Mouse (Mus musculus): ENCODE data around the gene Plxna4.

Gene Plxna4

DNA sequence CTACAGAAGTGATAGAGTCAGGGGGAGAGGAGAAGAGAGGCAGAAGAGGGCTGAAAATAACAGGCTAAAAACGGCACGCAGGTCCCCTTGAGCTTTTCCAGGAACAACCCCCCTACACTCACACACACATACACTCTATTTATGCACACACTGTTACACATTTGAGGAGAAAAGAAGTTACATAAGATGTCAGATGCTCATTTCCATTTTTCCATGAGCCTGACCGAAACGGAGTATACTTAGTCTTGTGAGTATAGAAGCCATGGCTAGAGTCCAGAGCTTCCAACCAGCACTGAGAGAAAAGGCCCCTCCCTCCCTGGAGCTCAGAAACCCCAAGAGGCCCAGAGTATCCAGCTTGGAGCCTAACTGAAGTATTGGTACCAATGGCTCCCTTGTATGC, 112.0 kb downstream of the Plxna4 start:
- DNase-seq (ENCODE audit: low spot score in 2 of 2): no peak

GRCm38 (mm10) chr6:32472062-32472461, 115.9 kb downstream of the Plxna4 start:
- DNase-seq (ENCODE audit: low spot score in 2 of 2): no peak

DNA sequence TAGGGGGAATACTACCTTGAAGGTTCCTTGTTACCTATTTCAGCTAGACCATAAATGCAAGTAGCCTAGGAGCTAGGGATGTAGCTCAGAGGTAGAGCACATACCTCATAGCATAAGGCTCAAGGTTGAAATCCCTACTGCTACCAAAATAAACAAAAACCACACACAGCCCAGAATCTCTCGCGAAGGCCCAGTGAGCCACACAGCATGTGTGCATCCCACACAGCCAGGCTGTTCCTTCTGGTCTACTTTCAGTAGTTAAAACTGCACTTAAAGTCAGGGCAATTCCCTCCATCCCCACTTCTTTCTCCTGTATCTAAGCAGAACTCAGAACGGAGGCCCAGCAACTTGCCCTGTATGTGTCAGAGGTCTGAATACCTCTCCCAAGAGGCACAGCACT, 116.4 kb downstream of the Plxna4 start:
- DNase-seq (ENCODE audit: low spot score in 2 of 2): no peak

- no peak for DNase-seq (ENCODE audit: low spot score in 2 of 2)
These were observed 118.8 kb downstream of the Plxna4 start for GRCm38 (mm10) chr6:32469196-32469595.

- no peak for DNase-seq (ENCODE audit: low spot score in 2 of 2)
These were observed 122.9 kb downstream of the Plxna4 start for GRCm38 (mm10) chr6:32465129-32465528.

- DNase-seq (ENCODE audit: low spot score in 2 of 2): no peak
These were observed 123.4 kb downstream of the Plxna4 start for GRCm38 (mm10) chr6:32464637-32465036.

GRCm38 (mm10) chr6:32464046-32464445, 123.9 kb downstream of the Plxna4 start:
- no peak for DNase-seq (ENCODE audit: low spot score in 2 of 2)

DNA sequence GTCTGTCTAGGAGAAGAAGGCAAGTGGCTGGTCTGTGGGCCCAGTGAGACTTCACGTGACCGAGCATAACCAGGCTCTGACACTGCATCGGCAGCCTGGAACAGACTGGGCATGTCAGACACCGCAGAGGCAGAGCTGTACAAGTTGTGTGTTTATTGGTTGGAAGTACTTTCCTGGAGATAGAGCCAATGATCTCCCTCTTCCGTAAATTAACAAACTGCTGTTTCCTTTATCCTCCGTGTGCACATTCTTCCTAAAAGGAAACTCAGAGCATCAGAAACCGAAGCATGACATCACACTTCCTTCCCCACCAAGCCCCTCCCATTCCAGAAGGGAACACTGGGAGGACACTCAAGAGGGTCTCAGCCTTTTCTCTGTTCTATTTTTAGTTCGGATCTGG, 127.6 kb downstream of the Plxna4 start:
- DNase-seq (ENCODE audit: low spot score in 2 of 2): no peak

DNA sequence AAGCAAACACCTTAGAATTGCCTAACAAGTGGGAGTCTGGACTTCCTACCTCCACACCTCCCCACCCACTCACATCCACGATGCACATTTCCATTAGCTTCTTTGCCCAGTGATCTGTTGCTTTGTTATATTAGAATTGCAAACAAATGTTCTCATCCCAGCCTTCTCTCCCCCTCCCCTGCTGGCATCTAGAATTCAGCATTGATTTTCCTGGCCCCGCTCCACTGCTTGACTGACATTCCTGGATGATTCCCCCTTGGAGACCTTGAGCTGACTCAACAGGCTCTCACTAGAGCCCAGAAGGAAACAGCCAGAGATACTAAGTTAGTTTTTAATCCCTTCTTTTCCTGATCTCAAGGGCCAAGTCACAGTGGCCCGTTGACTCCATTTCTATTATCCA, 131.4 kb downstream of the Plxna4 start:
- no peak for DNase-seq (ENCODE audit: low spot score in 2 of 2)

GRCm38 (mm10) chr6:32451851-32452250, 136.1 kb downstream of the Plxna4 start:
- no peak for DNase-seq (ENCODE audit: low spot score in 2 of 2)

DNA sequence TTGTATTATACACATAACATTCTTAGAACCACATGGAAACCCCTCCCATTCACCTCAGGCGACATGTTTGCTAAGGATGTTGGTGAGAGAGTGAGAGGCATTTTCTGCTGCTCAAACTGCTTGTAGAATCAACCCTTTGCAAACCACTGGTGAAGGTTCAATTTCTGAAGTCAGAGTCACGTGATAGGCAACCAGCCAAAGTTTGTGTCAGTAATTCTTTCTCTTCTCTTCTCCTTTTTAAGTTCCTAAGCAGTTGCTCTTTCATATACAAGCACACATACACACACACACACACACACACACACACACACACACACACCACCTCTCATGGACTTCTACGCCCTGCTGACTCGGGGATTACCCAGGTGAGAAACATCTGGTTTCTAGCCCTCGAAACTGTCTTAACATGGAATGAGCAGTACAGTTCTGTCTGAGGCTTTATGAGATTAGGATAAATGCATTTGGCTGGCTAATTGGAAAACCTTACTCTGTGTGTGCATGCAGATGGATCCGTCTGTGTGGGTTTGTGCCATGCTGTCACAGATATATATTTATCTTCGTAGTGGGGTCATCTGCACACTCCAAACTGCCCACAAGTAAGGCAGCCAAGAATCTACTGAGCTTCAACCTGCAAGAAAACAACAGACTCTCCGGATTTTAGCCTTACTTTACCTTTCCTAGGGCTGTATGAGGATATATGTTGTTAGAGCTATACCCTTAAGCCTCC, 138.6 kb downstream of the Plxna4 start:
- no peak for DNase-seq (ENCODE audit: low spot score in 2 of 2)

- no peak for DNase-seq (ENCODE audit: low spot score in 2 of 2)
These were observed 139.2 kb downstream of the Plxna4 start for GRCm38 (mm10) chr6:32448787-32449186.

DNA sequence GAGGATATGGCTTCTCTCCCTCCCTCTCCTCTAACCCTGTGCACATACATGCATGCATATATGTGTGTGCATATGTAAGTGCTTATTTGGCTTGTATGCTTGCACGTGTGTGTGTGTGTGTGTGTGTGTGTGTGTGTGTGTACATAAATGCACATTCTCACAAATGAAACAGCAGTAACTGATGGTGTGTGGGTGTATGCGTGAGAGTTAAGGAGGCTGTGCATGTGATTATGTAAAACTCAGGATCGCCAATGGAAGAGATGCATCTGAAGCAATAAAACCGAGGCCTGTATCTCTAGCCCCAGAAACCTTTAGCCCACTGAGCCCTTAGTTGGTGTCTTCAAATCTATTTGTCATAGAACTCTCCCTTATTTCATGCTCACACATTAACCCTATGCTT, 141.7 kb downstream of the Plxna4 start:
- DNase-seq (ENCODE audit: low spot score in 2 of 2): no peak

GRCm38 (mm10) chr6:32445246-32445645, 142.7 kb downstream of the Plxna4 start:
- no peak for DNase-seq (ENCODE audit: low spot score in 2 of 2)

- DNase-seq (ENCODE audit: low spot score in 2 of 2): no peak
These were observed 143.6 kb downstream of the Plxna4 start for GRCm38 (mm10) chr6:32444393-32444792.

DNA sequence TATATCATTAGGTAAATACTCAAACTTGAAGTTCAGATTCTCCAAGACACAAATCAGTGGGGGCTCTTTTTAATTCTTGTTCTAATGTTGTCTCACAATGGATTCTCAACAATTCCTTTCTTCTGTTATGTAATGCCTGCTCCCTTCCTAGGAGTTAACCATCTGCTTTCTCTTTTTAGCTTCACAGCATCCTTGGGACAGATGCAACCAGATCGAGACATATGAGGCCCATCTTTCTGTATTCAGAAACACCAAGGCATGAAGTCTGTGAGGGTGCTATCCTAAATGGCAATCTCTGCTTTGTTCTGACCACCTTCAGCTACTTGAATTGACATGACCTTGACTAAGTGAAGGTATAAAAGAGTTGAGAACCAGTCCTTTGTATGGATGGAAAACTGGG, 144.3 kb downstream of the Plxna4 start:
- DNase-seq (ENCODE audit: low spot score in 2 of 2): no peak

GRCm38 (mm10) chr6:32439434-32439833, 148.6 kb downstream of the Plxna4 start:
- no peak for DNase-seq (ENCODE audit: low spot score in 2 of 2)

DNA sequence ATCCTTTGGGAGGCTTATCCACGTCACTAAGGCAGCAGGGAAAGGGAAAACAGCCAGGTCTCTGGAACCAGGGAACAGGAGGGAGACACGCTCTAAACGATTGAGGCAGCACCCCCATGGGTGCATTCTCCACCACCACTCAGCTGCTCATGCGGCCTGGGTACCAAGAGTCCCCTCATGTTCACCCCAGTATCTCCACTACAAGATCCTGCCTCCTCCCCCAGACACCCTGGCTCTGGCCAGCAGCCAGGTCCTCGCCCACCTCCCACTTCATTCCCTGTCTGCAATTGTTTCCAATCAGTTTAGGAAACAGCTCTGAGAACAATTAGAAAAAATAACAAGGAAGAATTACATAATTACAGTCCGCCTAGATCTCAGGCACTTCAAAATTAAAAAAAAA, 150.8 kb downstream of the Plxna4 start:
- DNase-seq (ENCODE audit: low spot score in 2 of 2): no peak

- DNase-seq (ENCODE audit: low spot score in 2 of 2): no peak
These were observed 164.9 kb downstream of the Plxna4 start for GRCm38 (mm10) chr6:32423124-32423523.

DNA sequence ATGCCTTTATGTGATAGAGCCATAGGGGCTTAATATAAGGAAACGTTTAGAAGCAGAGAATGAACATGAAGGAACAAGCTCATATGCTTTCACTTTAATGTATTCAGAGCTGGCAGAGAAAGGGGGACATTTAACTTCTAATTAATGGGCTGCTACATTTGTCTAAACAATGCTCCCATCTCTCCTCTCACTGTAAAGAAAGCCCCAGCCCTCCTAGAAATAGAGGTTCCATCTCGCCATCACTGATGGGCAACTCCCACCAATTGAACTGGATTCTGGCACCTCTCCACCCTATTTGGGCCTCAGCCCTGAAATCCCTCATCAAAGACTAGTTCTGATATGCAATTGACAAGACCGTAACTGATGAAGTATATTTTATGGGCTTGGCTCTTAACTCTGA, 167.4 kb downstream of the Plxna4 start:
- DNase-seq (ENCODE audit: low spot score in 2 of 2): no peak

DNA sequence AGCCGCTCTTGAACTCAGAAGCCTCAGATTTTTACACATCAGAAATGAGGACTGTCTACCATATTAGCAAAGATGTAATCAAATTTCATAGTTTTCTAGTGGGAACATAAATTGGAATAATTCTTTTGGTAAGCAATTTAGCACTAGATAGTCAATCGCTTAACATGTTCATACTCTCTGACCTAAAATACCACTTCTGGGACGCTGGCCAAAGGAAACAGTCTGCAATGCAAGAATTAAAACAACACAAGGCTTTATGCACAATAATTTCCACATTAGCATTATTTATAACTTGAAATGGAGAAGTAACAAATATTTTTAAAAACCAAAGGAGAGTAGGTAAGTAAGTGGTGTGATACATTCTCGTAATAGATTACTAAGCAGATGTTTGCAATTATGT, 170.6 kb downstream of the Plxna4 start:
- DNase-seq (ENCODE audit: low spot score in 2 of 2): no peak

GRCm38 (mm10) chr6:32411325-32411724, 176.7 kb downstream of the Plxna4 start:
- no peak for DNase-seq (ENCODE audit: low spot score in 2 of 2)

DNA sequence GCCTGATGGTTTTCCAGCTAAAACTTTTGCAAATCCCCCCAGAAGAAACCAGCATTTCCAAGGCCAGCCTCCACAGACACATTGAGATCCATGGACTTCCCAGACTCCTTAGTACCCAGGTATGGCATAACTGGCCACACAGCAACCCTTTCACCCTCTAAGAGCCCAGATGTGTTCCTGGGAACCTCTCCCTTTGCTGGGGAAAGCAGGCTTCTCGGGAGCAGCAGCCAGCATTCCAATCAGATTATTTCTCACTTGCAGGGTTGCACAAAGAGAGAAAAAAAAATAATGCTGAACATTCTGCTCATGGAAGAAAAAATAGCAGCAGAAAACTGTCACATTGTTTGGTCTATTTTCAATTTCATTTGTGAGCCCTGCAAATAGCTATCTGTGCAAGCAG, 178.4 kb downstream of the Plxna4 start:
- DNase-seq (ENCODE audit: low spot score in 2 of 2): no peak

DNA sequence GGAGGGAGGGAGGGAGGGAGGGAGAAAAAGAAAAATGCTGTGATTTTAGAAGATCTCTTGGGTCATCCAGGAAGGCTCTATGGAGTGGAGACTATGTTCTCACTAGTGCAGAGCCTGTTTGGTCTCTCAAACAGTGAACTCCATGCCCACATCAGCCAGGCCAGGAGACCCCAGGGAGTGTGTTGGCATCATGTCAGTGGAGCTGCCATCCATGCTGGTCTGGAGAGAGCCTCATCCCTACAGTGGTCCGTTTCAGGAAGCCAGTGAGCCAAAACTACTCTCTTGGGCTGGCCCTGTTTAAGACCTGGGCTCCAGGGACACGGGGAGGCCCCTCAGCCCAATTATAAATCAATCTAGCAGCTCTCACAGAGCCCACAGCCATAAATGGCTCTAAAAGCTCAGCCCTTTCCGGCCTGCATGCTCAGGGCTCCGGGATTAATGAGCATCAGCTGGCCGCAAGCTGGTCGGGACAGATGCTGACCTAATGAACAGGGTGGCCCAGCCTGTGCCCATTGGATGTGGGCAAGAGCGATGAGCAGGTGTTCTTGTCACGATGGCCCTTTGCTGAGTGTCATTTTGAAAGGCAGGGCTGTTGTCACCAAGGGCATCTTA, 180.3 kb downstream of the Plxna4 start:
- DNase-seq (ENCODE audit: low spot score in 2 of 2): no peak

Measured in natural killer cell, adult 2 months (primary cell).